Mouse (Mus musculus) hindbrain, embryonic 10.5 days (tissue): ENCODE data around the gene Mfng. TPM values are rescaled to one million over a fixed set of nuclear protein-coding genes. Genes with fewer than 3 reads are reported as not detected.
A peak's percentile ranks its signal among the peaks of the same experiment; 100 is the strongest.

Source experiments
- DNase-seq: peaks from one replicate; pipeline ENCODE4 v3.0.0-alpha.2; 2017; ENCODE audit warnings: low spot score
- H3K27ac ChIP-seq: fragments of 300-500 bp; sonication (generic); 2 replicates; pipeline ENCODE4 v1.5.1; 2016; ENCODE audit warnings: mild to moderate bottlenecking, moderate library complexity
- H3K27me3 ChIP-seq: fragments of 300-500 bp; sonication (generic); 2 replicates; pipeline ENCODE4 v1.6.1; 2016; ENCODE audit warnings: mild to moderate bottlenecking; ENCODE audit not compliant: poor library complexity, insufficient read depth, severe bottlenecking
- H3K36me3 ChIP-seq: fragments of 300-500 bp; sonication (generic); 2 replicates; pipeline ENCODE4 v1.6.1; 2016; ENCODE audit warnings: mild to moderate bottlenecking, moderate library complexity
- H3K4me1 ChIP-seq: fragments of 300-500 bp; sonication (generic); replicated peaks from 2 replicates; pipeline ENCODE4 v1.6.1; 2016; ENCODE audit warnings: mild to moderate bottlenecking
- H3K4me3 ChIP-seq: fragments of 300-500 bp; sonication (generic); 2 replicates; pipeline ENCODE4 v1.5.1; 2016; ENCODE audit warnings: mild to moderate bottlenecking, moderate library complexity
- H3K9me3 ChIP-seq: fragments of 300-500 bp; sonication (generic); 2 replicates; pipeline ENCODE4 v1.6.1; 2016; ENCODE audit warnings: mild to moderate bottlenecking, moderate library complexity
- WGBS: fragments of 180-500 bp; shearing (Covaris S2); methylation state at CpG from one replicate; pipeline ENCODE4 v1.1.7; 2016; 5-methylcytosine and 5-hydroxymethylcytosine counted together
- polyA plus RNA-seq: library from polyadenylated mRNA; unstranded; fragments of >200 nt; fragmentation: Nextera tagmentation; extraction: Ambion mirVana; gene quantifications from 2 replicates; pipeline ENCODE4 v1.2.1, GENCODE M21; 2016

Mfng gene
- polyA plus RNA-seq = 71.6 and 79.0 TPM in 2 replicates

DNA sequence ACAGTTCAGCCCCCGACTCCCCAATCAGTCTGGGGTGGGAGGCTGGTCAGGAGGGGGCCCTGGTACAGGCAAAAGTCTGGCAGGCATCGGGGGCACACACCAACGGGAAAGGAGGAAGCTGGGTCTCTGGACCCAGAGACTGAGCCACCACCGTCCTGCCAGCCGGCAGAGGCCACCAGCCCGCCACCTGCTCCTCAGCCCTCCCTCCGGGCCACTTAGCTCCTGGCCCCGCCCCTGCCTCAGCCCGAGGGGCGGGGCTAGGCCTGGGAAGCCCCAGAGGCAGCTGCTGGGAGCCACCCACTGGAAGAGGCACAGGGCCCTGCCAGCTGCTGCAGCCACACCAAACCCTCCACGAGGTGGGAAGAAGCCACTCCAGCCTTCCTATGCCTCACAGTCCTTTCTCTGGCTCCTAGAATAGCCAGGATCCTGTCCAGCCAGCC, at the start of gene Mfng:
Gene Mfng (minus strand): TSS at position 186 of the 440 bp plus-strand sequence.
- WGBS = 3% methylated on average over 11 of the region's 11 CpGs
- H3K27me3 ChIP-seq = no peaks in the 10 kb centered on the region
- peak within 1 kb of the TSS; percentile 91 for H3K27ac ChIP-seq
- peaks cover 78% of the 10 kb centered on the region for H3K4me1 ChIP-seq
- H3K36me3 ChIP-seq = peaks cover 24% of the 10 kb centered on the region
- H3K4me3 ChIP-seq = peak within 1 kb of the TSS; percentile 53
- DNase-seq = peak; percentile 87
- peaks cover 6% of the 10 kb centered on the region for H3K9me3 ChIP-seq

- Histone ChIP-seq H3K27me3 (peaks cover 9% of the 10 kb centered on the region), H3K4me1 (no peaks in the 10 kb centered on the region; the same call in 1 of the 2 replicates), H3K36me3 (no peaks in the 10 kb centered on the region), H3K9me3 (no peaks in the 10 kb centered on the region), H3K4me3 (no peak overlapping the region), H3K27ac (no peak overlapping the region)
- 79% methylated on average over 6 of the region's 6 CpGs for WGBS
- no peak for DNase-seq
Observed at GRCm38 (mm10) chr15:78816074-78816391, 42.8 kb upstream of the Mfng start.

DNA sequence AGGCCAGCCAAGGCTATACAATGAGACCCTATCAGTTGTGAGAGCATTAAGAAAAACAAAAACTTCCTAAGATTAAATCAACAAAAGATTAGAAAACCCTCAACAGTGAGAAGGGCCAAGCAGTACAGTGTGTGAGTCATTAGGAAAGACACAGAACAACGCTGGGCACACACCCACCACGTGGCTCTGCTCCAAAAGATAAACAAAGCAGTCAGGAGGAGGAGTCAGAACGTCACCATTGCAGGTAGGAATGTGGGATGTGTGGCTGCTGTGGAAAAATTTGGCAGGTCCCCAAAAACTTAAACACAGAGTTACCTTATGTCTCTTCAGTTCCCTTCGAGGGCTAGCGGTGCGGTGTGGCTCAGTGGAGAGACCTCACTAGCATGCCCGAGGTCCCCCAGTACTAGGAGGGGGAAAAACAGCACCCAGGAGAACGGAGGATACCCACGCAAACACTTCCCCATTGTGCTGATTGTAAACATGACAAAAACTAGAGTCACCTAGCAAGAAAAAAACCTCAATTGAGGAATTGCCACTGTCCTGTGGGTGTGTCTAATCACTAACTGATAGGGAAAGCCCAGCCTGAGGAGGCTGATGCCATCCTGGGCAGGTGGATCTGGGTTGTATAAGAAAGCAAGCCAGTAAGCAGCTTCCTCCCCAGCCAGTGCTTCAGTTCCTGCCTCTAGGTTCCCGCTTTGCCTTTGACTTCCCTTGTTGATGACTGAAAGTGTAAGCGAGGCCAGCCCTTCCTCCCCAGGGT, 42.2 kb upstream of the Mfng start:
- H3K4me1 ChIP-seq = no peaks in the 10 kb centered on the region; the same call in 1 of the 2 replicates
- H3K27me3 ChIP-seq = peaks cover 4% of the 10 kb centered on the region; the same call in 1 of the 2 replicates
- no peaks in the 10 kb centered on the region for H3K9me3 ChIP-seq
- H3K27ac ChIP-seq = no peak overlapping the region
- H3K36me3 ChIP-seq = no peaks in the 10 kb centered on the region
- WGBS = 66% methylated on average over 11 of the region's 11 CpGs
- H3K4me3 ChIP-seq = no peak overlapping the region
- DNase-seq = no peak

- WGBS = 91% methylated on average over 4 of the region's 4 CpGs
- Histone ChIP-seq H3K4me1 (no peaks in the 10 kb centered on the region; the same call in 1 of the 2 replicates), H3K36me3 (no peaks in the 10 kb centered on the region), H3K4me3 (no peak overlapping the region), H3K27me3 (no peaks in the 10 kb centered on the region; the same call in 1 of the 2 replicates), H3K9me3 (no peaks in the 10 kb centered on the region), H3K27ac (no peak overlapping the region)
- no peak for DNase-seq
Observed at GRCm38 (mm10) chr15:78813603-78814002, 40.3 kb upstream of the Mfng start.

DNA sequence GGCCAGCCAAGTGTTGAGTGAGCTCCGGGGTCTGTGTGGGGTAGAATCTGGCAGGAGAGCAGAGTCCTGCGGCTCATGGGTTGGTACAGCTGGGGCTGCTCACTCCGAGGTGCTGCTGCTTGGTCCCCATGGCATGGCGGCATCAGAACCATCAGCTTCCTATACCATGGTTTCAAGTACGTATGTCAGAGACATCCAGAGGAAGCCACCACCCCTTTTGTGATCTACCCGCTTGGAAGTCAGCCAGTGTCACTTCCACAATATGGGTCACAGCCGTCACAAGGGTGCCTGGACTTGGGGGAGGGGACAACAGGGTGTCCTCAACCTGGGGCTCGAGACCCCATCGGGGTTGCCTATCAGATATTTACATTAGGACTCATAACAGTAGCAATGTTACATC, 36.9 kb upstream of the Mfng start:
- H3K4me1 ChIP-seq = peaks cover 7% of the 10 kb centered on the region; the same call in 1 of the 2 replicates
- 85% methylated on average over 9 of the region's 9 CpGs for WGBS
- H3K36me3 ChIP-seq = no peaks in the 10 kb centered on the region
- no peak overlapping the region for H3K27ac ChIP-seq
- H3K9me3 ChIP-seq = no peaks in the 10 kb centered on the region
- H3K27me3 ChIP-seq = peaks cover 23% of the 10 kb centered on the region
- no peak for DNase-seq
- no peak overlapping the region for H3K4me3 ChIP-seq

DNA sequence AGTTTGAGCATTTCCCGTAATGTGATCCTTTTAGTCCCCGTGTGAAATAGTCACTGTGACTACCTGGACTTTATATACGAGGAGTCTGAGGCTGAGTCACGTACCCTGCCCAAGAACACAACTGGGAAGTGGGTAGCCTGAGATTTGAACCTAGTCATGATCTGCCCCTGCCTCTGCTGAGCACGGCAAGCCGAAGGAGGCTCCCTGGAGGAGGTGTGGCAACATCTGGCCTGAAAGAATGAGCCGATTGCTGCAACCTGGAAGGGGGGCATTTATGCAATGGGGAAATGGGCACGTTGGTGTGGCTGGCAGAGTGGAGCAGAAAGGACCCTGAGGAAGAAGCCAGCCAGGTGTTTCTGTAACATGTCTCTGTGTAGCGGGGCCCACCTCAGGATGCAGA, 36.5 kb upstream of the Mfng start:
- peaks cover 27% of the 10 kb centered on the region for H3K27me3 ChIP-seq
- no peak overlapping the region for H3K27ac ChIP-seq
- H3K4me1 ChIP-seq = peaks cover 7% of the 10 kb centered on the region; the same call in 1 of the 2 replicates
- no peak overlapping the region for H3K4me3 ChIP-seq
- no peaks in the 10 kb centered on the region for H3K36me3 ChIP-seq
- WGBS = 72% methylated on average over 9 of the region's 9 CpGs
- DNase-seq = no peak
- H3K9me3 ChIP-seq = no peaks in the 10 kb centered on the region

GRCm38 (mm10) chr15:78808980-78809379, 35.7 kb upstream of the Mfng start:
- H3K4me3 ChIP-seq = no peak overlapping the region
- no peaks in the 10 kb centered on the region for H3K9me3 ChIP-seq
- WGBS = 77% methylated on average over 2 of the region's 2 CpGs
- H3K27me3 ChIP-seq = peaks cover 34% of the 10 kb centered on the region
- no peaks in the 10 kb centered on the region for H3K36me3 ChIP-seq
- no peak overlapping the region for H3K27ac ChIP-seq
- no peak for DNase-seq
- H3K4me1 ChIP-seq = peaks cover 14% of the 10 kb centered on the region

- Histone ChIP-seq H3K4me1 (peaks cover 33% of the 10 kb centered on the region), H3K4me3 (no peak overlapping the region), H3K27ac (0 out of 2 replicates have a peak overlapping the region, but pooled peaks have one; percentile 4), H3K27me3 (peaks cover 53% of the 10 kb centered on the region), H3K9me3 (no peaks in the 10 kb centered on the region), H3K36me3 (no peaks in the 10 kb centered on the region)
- no peak for DNase-seq
- 83% methylated on average over 3 of the region's 3 CpGs for WGBS
Observed at GRCm38 (mm10) chr15:78807141-78807540, 33.9 kb upstream of the Mfng start.

DNA sequence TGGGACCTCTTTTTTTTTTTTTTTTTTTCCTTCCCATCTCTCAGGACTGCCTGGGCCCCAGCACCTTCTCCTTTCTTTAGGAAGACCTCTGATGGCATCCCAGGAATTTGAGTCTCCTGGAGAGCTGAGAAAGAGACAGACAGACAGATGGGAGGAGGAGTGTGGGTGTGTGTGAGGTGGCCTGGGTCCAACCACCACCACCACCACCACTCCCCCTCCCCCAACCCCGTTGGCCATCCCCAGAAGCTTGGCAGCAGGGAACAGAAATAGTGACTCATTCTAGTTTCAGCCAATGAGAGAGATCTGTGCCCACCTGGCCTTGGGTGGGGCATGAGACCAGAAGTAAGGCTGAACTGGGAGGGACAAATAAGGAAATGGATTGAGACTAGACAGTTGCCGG, 33.3 kb upstream of the Mfng start:
- WGBS = 52% methylated on average over 2 of the region's 2 CpGs
- Histone ChIP-seq H3K27ac (0 out of 2 replicates have a peak overlapping the region, but pooled peaks have one; percentile 4), H3K9me3 (no peaks in the 10 kb centered on the region), H3K27me3 (peaks cover 58% of the 10 kb centered on the region), H3K36me3 (no peaks in the 10 kb centered on the region), H3K4me1 (peaks cover 38% of the 10 kb centered on the region), H3K4me3 (no peak overlapping the region)
- no peak for DNase-seq

- WGBS = 78% methylated on average over 2 of the region's 2 CpGs
- Histone ChIP-seq H3K9me3 (no peaks in the 10 kb centered on the region), H3K27ac (no peak overlapping the region), H3K4me1 (peaks cover 41% of the 10 kb centered on the region), H3K4me3 (no peak overlapping the region), H3K36me3 (no peaks in the 10 kb centered on the region), H3K27me3 (peaks cover 71% of the 10 kb centered on the region)
- DNase-seq = no peak
Observed at GRCm38 (mm10) chr15:78805351-78805750, 32.1 kb upstream of the Mfng start.

GRCm38 (mm10) chr15:78804326-78804725, 31.1 kb upstream of the Mfng start:
- Histone ChIP-seq H3K9me3 (no peaks in the 10 kb centered on the region), H3K27ac (no peak overlapping the region), H3K4me1 (peaks cover 41% of the 10 kb centered on the region), H3K36me3 (no peaks in the 10 kb centered on the region), H3K27me3 (peaks cover 76% of the 10 kb centered on the region), H3K4me3 (no peak overlapping the region)
- no peak for DNase-seq
- WGBS = 6% methylated on average over 6 of the region's 6 CpGs

GRCm38 (mm10) chr15:78803499-78803900, 30.2 kb upstream of the Mfng start:
- Histone ChIP-seq H3K36me3 (no peaks in the 10 kb centered on the region), H3K4me1 (peaks cover 46% of the 10 kb centered on the region), H3K27ac (peak overlapping the region; percentile 57; the same call in 1 of the 2 replicates), H3K9me3 (no peaks in the 10 kb centered on the region), H3K4me3 (peak overlapping the region; percentile 56; the same call in 1 of the 2 replicates), H3K27me3 (peaks cover 81% of the 10 kb centered on the region)
- peak; percentile 34 for DNase-seq
- WGBS = 3% methylated on average over 8 of the region's 8 CpGs

DNA sequence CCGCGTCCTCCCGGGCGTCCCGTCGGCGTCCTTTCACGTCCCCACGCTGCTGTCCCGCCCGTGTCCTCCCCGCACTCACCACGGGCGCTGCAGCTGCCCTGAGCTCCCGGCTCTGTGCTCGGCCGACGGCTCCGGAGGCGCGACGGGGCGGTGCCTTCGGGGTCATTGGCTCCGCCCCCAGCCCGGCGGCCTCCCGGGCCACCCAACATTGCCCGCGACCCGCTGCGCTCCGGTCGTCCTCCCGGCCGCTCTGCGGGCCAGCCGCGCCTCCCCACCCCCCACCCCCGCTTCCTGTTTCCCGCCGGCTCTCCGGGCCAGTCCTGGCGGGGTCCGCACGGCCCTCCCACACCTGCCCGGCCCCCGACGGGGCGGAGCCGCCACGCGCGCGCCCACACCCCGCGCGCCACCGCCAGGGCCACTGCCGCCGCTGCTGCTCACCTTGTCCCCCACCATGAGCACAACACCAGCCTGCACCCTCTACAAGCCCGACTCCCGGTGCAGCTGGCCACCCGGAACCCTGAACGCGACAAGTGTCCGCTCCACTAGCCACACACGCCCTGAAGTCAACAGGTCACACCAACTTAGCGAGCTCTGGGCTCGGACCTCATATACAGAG, 29.6 kb upstream of the Mfng start, which contains the start of gene Card10:
Gene Card10 (minus strand): TSS at position 267 of the 616 bp plus-strand sequence.
- DNase-seq = peak; percentile 47
- peak within 1 kb of the TSS; percentile 80 for H3K27ac ChIP-seq
- under 1% methylated on average over 70 of the region's 70 CpGs for WGBS
- H3K4me3 ChIP-seq = peak within 1 kb of the TSS; percentile 56
- H3K4me1 ChIP-seq = peaks cover 50% of the 10 kb centered on the region
- H3K36me3 ChIP-seq = no peaks in the 10 kb centered on the region
- peaks cover 81% of the 10 kb centered on the region for H3K27me3 ChIP-seq
- H3K9me3 ChIP-seq = no peaks in the 10 kb centered on the region
